In the genomic region with DNA sequence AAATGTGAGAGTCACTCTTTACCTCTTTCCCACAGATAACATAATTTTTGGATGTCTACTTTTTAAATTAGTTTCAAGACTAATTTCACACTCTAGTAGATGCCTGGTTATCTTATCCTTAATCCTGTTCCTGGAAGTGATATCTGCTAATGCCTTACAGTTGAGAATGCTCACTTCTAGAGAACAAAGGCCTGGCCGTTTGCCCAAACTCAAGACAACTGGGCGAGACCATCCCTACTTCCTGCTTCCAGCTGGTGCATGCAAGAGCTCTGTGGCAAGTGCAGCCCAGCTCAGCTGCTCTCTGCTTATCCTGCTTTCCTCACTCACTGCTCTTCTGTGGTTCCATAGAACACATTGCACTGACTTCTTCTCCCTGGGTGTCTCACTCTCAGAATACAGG, we compare ENCODE assay signal across 11 mouse cellular contexts. TPM values are rescaled to one million over a fixed set of nuclear protein-coding genes. Genes with fewer than 3 reads are reported as not detected.
DNase-seq lines count a peak whose midpoint lies in the region; ATAC-seq lines count a peak whose summit lies in the region.
"Had no signal": no experiment of that assay in that cellular context is flagged by ENCODE, and none has a peak within 500 bp of the region (broad histone marks: within the 10 kb centered on the region; RNA-seq: fewer than 3 reads in every experiment).

No protein-coding gene starts in this region.

- 16% methylated on average over 2 of the region's 2 CpGs for WGBS in heart, embryonic 12.5 days
- 39% methylated on average over 2 of the region's 2 CpGs for WGBS in heart, embryonic 10.5 days

- no peaks in the 10 kb centered on the region for H3K27me3 ChIP-seq in heart, embryonic 12.5 days (replicated peaks)
- no peaks in the 10 kb centered on the region for H3K27me3 ChIP-seq in heart, embryonic 10.5 days (ENCODE audit: insufficient read depth, poor library complexity, severe bottlenecking)
- H3K27me3 ChIP-seq: neural tube, embryonic 12.5 days; stomach, embryonic 15.5 days had no signal

- H3K4me2 ChIP-seq in heart, embryonic 12.5 days = no peak overlapping the region
- H3K4me2 ChIP-seq: neural tube, embryonic 12.5 days; stomach, embryonic 15.5 days had no signal

- no peak overlapping the region for H3K4me3 ChIP-seq in heart, embryonic 12.5 days
- no peak overlapping the region for H3K4me3 ChIP-seq in heart, embryonic 10.5 days
- H3K4me3 ChIP-seq: neural tube, embryonic 12.5 days; stomach, embryonic 15.5 days had no signal

- no peaks in the 10 kb centered on the region for H3K9me3 ChIP-seq in heart, embryonic 12.5 days (replicated peaks)
- no peaks in the 10 kb centered on the region for H3K9me3 ChIP-seq in heart, embryonic 10.5 days
- H3K9me3 ChIP-seq: neural tube, embryonic 12.5 days; stomach, embryonic 15.5 days had no signal

- DNase-seq in heart, embryonic 10.5 days (ENCODE audit: low spot score) = no peak
- peak; percentile 43 to 59 for DNase-seq in right cerebral cortex, postnatal 10 days (ENCODE audit: low spot score in 2 of 2)
- no peak for DNase-seq in right cerebral cortex, postnatal 36 days (ENCODE audit: low spot score in 2 of 2)
- peak; percentile 40 to 41 for DNase-seq in heart, postnatal 10 days
- no peak for DNase-seq in urinary bladder, postnatal 10 days (ENCODE audit: low spot score)
- no peak for DNase-seq in embryo, embryonic 9.5 days (ENCODE audit: extremely low spot score)
- DNase-seq: cerebellum, adult 8-10 months had no signal

- ATAC-seq in heart, embryonic 12.5 days (ENCODE audit: insufficient number of reproducible peaks, low FRiP score) = peak; percentile 51; the same call in 1 of the 2 replicates
- peak; percentile 91 for ATAC-seq in megakaryocyte-erythroid progenitor cell, adult 5-6 weeks (replicated peaks; ENCODE audit: low FRiP score, low TSS enrichment, poor library complexity, severe bottlenecking)

- no peak overlapping the region for H3K27ac ChIP-seq in heart, embryonic 12.5 days (ENCODE audit: poor library complexity, severe bottlenecking)
- no peak overlapping the region for H3K27ac ChIP-seq in heart, embryonic 10.5 days
- H3K27ac ChIP-seq: neural tube, embryonic 12.5 days; stomach, embryonic 15.5 days had no signal

- H3K36me3 ChIP-seq in heart, embryonic 12.5 days = no peaks in the 10 kb centered on the region; the same call in 1 of the 2 replicates
- H3K36me3 ChIP-seq in heart, embryonic 10.5 days = 0 out of 2 replicates have a peak, but pooled peaks cover 8% of the 10 kb centered on the region
- H3K36me3 ChIP-seq: stomach, embryonic 15.5 days had no signal

- H3K9ac ChIP-seq in heart, embryonic 12.5 days = no peak overlapping the region
- H3K9ac ChIP-seq: neural tube, embryonic 12.5 days; stomach, embryonic 15.5 days had no signal

- intact Hi-C loops in heart, postnatal 10 days (cut with DNase I) = no loop called here

- H3K4me1 ChIP-seq in heart, embryonic 12.5 days (replicated peaks) = peaks cover 14% of the 10 kb centered on the region
- H3K4me1 ChIP-seq in heart, embryonic 10.5 days = peaks cover 14% of the 10 kb centered on the region
- H3K4me1 ChIP-seq: neural tube, embryonic 12.5 days; stomach, embryonic 15.5 days had no signal

RNA-seq across cellular contexts. Expression of a gene that starts 14.2 kb away (rescaled TPM):
- polyA plus RNA-seq in heart, embryonic 12.5 days (2016; fragmentation: Nextera tagmentation; extraction: Ambion mirVana) = 0.51 and 0.74 TPM in 2 replicates
- polyA plus RNA-seq in heart, embryonic 10.5 days (2016; fragmentation: Nextera tagmentation; extraction: Ambion mirVana) = 0.21 and 0.35 TPM in 2 replicates
- total RNA-seq in heart, postnatal 10 days (2021) = under 1 TPM; 0.35 to 0.38 TPM
- total RNA-seq in megakaryocyte-erythroid progenitor cell, adult 5-6 weeks (2014; fragmentation: Nextera tagmentation) = not detected in 2 replicates
- total RNA-seq in megakaryocyte-erythroid progenitor cell, adult 5-6 weeks (2017) = not detected in 2 replicates

RNA-seq across cellular contexts. Expression of a gene that starts 49.9 kb away (rescaled TPM):
- polyA plus RNA-seq in heart, embryonic 12.5 days (2016; fragmentation: Nextera tagmentation; extraction: Ambion mirVana) = 36.9 and 38.7 TPM in 2 replicates
- polyA plus RNA-seq in heart, embryonic 10.5 days (2016; fragmentation: Nextera tagmentation; extraction: Ambion mirVana) = 18.0 and 30.2 TPM in 2 replicates
- 10 to 100 TPM; 31.0 to 37.3 TPM for total RNA-seq in heart, postnatal 10 days (2021)
- 48.6 and 53.6 TPM in 2 replicates for total RNA-seq in megakaryocyte-erythroid progenitor cell, adult 5-6 weeks (2014; fragmentation: Nextera tagmentation)
- 63.4 and 75.8 TPM in 2 replicates for total RNA-seq in megakaryocyte-erythroid progenitor cell, adult 5-6 weeks (2017)

Comparison
In these comparisons a context has a peak if more than half of its experiments do, and no peak if none do; other contexts are left out.
1. DNase-seq: peak in right cerebral cortex, postnatal 10 days (2 of 2) and heart, postnatal 10 days (2 of 2); none in heart, embryonic 10.5 days (single experiment), right cerebral cortex, postnatal 36 days (0 of 2), urinary bladder, postnatal 10 days (single experiment) and embryo, embryonic 9.5 days (single experiment).